Mouse (Mus musculus): ENCODE results near the gene Gmpr. TPM values are rescaled to one million over a fixed set of nuclear protein-coding genes. Genes with fewer than 3 reads are reported as not detected.

Gene Gmpr
- polyA plus RNA-seq, 1 experiment from 2014 or later = 75.5 TPM

DNA sequence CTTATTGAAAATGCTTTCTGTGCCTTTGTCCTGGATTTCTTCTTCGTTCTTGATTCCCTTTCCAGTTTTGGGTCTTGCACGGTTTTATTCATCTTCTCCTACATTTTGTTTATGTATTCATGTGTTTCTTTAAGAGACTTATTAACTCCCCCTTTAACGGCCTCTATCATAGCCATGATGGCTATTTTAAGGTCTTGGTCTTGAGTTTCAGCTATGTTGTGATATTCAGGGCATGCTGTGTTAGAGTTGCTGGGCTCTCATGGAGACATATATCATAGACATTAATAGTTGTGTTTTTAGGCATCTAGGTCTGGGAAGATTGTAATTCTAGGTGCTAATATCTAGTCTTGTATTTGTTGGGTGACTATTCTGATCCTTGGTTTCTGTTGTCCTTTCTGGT, 8.6 kb upstream of the Gmpr start:
- Histone ChIP-seq H3K9me3 (ENCODE audit: low read length) (no peaks in the 10 kb centered on the region), H3K4me3 (ENCODE audit: low read depth, low read length) (no peak overlapping the region), H3K36me3 (replicated peaks; ENCODE audit: insufficient read depth, low read length) (no peaks in the 10 kb centered on the region), H3K4me2 (ENCODE audit: low read depth, low read length) (no peak overlapping the region), H3K27ac (ENCODE audit: low read depth) (no peak overlapping the region), H3K4me1 (ENCODE audit: insufficient read depth) (0 out of 2 replicates have a peak, but pooled peaks cover 8% of the 10 kb centered on the region), H3K9ac (replicated peaks) (no peak overlapping the region), H3K27me3 (ENCODE audit: insufficient read depth, low read length) (no peaks in the 10 kb centered on the region)
- ATAC-seq (no peak), DNase-seq (no peak)
- TF ChIP-seq EP300 (IDR thresholded peaks at IDR 0.05; ENCODE audit: low read depth) (no peak), CTCF (IDR thresholded peaks at IDR 0.05; ENCODE audit: low read depth) (no peak)
- 80% methylated on average over 3 of the region's 3 CpGs for WGBS (ENCODE audit: insufficient replicate concordance)

DNA sequence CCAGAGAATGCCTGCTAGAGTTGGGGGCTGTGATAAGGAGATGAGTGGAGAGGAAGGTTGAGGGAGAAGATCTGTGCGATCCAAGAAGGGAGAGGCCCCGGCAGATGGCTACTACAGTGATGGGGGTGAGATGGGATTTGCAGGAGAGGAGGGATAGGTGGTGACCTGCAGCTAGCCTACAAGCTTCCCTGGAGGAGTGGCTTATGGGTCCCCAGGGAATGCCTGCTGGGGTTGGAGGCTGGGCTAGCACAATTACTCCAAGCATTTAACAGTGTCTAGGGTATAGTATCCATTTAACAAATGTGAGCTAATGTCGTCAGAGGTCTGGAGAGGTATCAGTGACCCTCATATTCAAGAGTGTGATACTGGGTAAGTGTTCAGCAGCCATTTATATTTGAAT, 7.9 kb upstream of the Gmpr start:
- no peaks in the 10 kb centered on the region for H3K9me3 ChIP-seq (ENCODE audit: low read length)
- TF ChIP-seq CTCF (IDR thresholded peaks at IDR 0.05; ENCODE audit: low read depth) = no peak
- TF ChIP-seq EP300 (IDR thresholded peaks at IDR 0.05; ENCODE audit: low read depth) = no peak
- no peaks in the 10 kb centered on the region for H3K27me3 ChIP-seq (ENCODE audit: insufficient read depth, low read length)
- H3K27ac ChIP-seq (ENCODE audit: low read depth) = no peak overlapping the region
- no peak overlapping the region for H3K9ac ChIP-seq (replicated peaks)
- ATAC-seq (no peak), DNase-seq (no peak)
- no peak overlapping the region for H3K4me3 ChIP-seq (ENCODE audit: low read depth, low read length)
- H3K4me1 ChIP-seq (ENCODE audit: insufficient read depth) = 0 out of 2 replicates have a peak, but pooled peaks cover 8% of the 10 kb centered on the region
- no peaks in the 10 kb centered on the region for H3K36me3 ChIP-seq (replicated peaks; ENCODE audit: insufficient read depth, low read length)
- WGBS (ENCODE audit: insufficient replicate concordance) = 89% methylated on average over 3 of the region's 3 CpGs
- no peak overlapping the region for H3K4me2 ChIP-seq (ENCODE audit: low read depth, low read length)

DNA sequence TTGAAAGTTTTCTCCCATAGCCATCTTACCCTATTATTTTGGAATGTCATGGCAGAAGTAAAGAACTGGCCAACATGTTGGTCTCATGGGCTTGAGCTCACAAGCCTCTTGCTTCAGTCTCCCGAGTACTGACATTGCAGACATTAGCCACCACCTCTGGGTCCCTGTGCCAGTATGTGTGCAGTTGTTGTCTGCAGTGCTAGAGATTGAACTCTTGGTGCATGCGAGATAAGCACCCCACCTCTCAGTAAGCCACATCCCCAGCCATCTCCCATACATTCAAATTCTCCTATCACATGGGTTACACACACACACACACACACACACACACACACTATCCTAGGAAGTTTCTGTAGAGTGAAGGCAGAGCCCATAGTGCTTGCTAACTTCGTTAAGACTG, 7.3 kb upstream of the Gmpr start:
- H3K9me3 ChIP-seq (ENCODE audit: low read length) = no peaks in the 10 kb centered on the region
- H3K36me3 ChIP-seq (replicated peaks; ENCODE audit: insufficient read depth, low read length) = no peaks in the 10 kb centered on the region
- no peak overlapping the region for H3K27ac ChIP-seq (ENCODE audit: low read depth)
- DNase-seq (no peak), ATAC-seq (peak; percentile 81)
- H3K4me3 ChIP-seq (ENCODE audit: low read depth, low read length) = no peak overlapping the region
- no peak overlapping the region for H3K4me2 ChIP-seq (ENCODE audit: low read depth, low read length)
- 0 out of 2 replicates have a peak, but pooled peaks cover 8% of the 10 kb centered on the region for H3K4me1 ChIP-seq (ENCODE audit: insufficient read depth)
- H3K27me3 ChIP-seq (ENCODE audit: insufficient read depth, low read length) = no peaks in the 10 kb centered on the region
- 61% methylated on average over 3 of the region's 3 CpGs for WGBS (ENCODE audit: insufficient replicate concordance)
- TF ChIP-seq CTCF (IDR thresholded peaks at IDR 0.05; ENCODE audit: low read depth) (no peak), EP300 (IDR thresholded peaks at IDR 0.05; ENCODE audit: low read depth) (peak; percentile 59; the same call in 1 of the 2 replicates)
- H3K9ac ChIP-seq (replicated peaks) = no peak overlapping the region

DNA sequence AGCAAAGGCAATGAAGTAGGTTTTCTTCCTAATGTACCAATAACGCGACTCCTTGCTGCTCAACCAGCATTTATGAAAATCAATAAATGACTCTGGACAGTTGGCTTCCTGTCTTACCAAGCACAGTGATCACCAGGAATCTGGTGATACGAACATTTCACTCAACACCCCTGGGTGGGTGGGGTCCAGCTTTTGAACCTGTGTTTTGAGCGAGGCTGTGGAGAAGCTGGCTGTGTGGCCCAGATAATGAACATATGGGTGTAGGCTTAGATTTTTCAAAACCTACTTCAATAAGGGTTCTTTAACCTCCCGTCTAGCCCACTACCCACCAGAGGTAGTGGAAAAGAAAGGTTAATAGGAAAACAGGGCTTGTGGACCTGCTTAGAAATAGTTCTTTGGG, 4.5 kb upstream of the Gmpr start:
- Histone ChIP-seq H3K27ac (ENCODE audit: low read depth) (0 out of 2 replicates have a peak overlapping the region, but pooled peaks have one; percentile 22), H3K27me3 (ENCODE audit: insufficient read depth, low read length) (0 out of 2 replicates have a peak, but pooled peaks cover 5% of the 10 kb centered on the region), H3K4me3 (ENCODE audit: low read depth, low read length) (no peak overlapping the region), H3K4me2 (ENCODE audit: low read depth, low read length) (peak overlapping the region; percentile 16; the same call in 1 of the 2 replicates), H3K9me3 (ENCODE audit: low read length) (no peaks in the 10 kb centered on the region), H3K4me1 (ENCODE audit: insufficient read depth) (peaks cover 22% of the 10 kb centered on the region), H3K36me3 (replicated peaks; ENCODE audit: insufficient read depth, low read length) (no peaks in the 10 kb centered on the region), H3K9ac (replicated peaks) (no peak overlapping the region)
- DNase-seq (peak; percentile 41), ATAC-seq (peak; percentile 45)
- 66% methylated on average over 5 of the region's 5 CpGs for WGBS (ENCODE audit: insufficient replicate concordance)
- TF ChIP-seq CTCF (IDR thresholded peaks at IDR 0.05; ENCODE audit: low read depth) (no peak), EP300 (IDR thresholded peaks at IDR 0.05; ENCODE audit: low read depth) (peak; percentile 64)

DNA sequence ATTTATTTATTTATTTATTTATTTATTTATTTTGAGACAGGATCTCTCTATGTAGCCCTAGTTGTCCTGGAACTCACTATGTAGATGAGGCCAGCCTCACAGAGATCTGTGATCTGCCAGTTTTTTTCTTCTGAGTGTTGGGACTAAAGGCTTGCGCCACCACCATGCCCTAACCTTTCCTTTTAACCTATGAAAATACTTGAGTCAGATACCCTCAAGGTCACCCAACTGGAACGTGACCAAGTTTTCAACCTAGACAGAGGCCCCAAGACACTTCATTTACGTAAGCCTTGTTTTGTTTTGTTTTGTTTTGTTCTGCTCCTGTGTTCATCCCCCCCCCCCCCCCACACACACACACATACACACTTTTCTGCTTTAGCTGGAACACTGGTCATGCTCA, 1.7 kb upstream of the Gmpr start:
- no peak overlapping the region for H3K4me3 ChIP-seq (ENCODE audit: low read depth, low read length)
- H3K4me1 ChIP-seq (ENCODE audit: insufficient read depth) = peaks cover 26% of the 10 kb centered on the region
- 0 out of 2 replicates have a peak, but pooled peaks cover 7% of the 10 kb centered on the region for H3K27me3 ChIP-seq (ENCODE audit: insufficient read depth, low read length)
- WGBS (ENCODE audit: insufficient replicate concordance) = 86% methylated on average over 3 of the region's 3 CpGs
- no peak overlapping the region for H3K27ac ChIP-seq (ENCODE audit: low read depth)
- ATAC-seq = no peak
- no peak overlapping the region for H3K4me2 ChIP-seq (ENCODE audit: low read depth, low read length)
- H3K9me3 ChIP-seq (ENCODE audit: low read length) = no peaks in the 10 kb centered on the region
- no peak overlapping the region for H3K9ac ChIP-seq (replicated peaks)
- H3K36me3 ChIP-seq (replicated peaks; ENCODE audit: insufficient read depth, low read length) = no peaks in the 10 kb centered on the region
- TF ChIP-seq CTCF (IDR thresholded peaks at IDR 0.05; ENCODE audit: low read depth) (no peak), EP300 (IDR thresholded peaks at IDR 0.05; ENCODE audit: low read depth) (no peak)
- no peak for DNase-seq

DNA sequence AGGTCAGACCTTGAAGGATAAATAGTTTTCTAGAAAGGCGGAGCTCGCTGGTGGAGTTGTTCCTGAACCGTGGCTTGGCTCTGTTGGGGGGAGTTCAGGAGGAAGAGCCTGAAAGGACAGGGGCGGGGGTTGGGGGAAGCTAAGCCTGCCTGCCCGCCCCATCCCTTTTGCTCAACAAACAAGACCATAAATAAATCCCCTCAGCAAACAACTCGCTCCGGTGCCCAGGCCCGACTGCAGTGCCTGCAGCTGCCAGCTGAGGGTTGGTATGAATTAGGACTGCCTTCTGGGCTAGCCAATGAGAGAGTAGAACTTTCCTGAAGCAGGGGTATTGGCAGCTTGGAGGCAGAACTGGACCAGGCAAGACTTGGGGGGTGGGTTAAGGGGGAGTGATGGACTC, 1.3 kb downstream of the Gmpr start:
- TF ChIP-seq EP300 (IDR thresholded peaks at IDR 0.05; ENCODE audit: low read depth) = no peak
- peak; percentile 50 for TF ChIP-seq CTCF (IDR thresholded peaks at IDR 0.05; ENCODE audit: low read depth)
- H3K9me3 ChIP-seq (ENCODE audit: low read length) = no peaks in the 10 kb centered on the region
- DNase-seq = peak; percentile 69
- ATAC-seq = peak; percentile 53
- H3K27me3 ChIP-seq (ENCODE audit: insufficient read depth, low read length) = 0 out of 2 replicates have a peak, but pooled peaks cover 7% of the 10 kb centered on the region
- peak overlapping the region; percentile 87 for H3K9ac ChIP-seq (replicated peaks)
- peak overlapping the region; percentile 85 for H3K27ac ChIP-seq (ENCODE audit: low read depth)
- H3K4me1 ChIP-seq (ENCODE audit: insufficient read depth) = peaks cover 46% of the 10 kb centered on the region
- 2% methylated on average over 8 of the region's 8 CpGs for WGBS (ENCODE audit: insufficient replicate concordance)
- H3K4me2 ChIP-seq (ENCODE audit: low read depth, low read length) = peak overlapping the region; percentile 93
- peak overlapping the region; percentile 85 for H3K4me3 ChIP-seq (ENCODE audit: low read depth, low read length)
- H3K36me3 ChIP-seq (replicated peaks; ENCODE audit: insufficient read depth, low read length) = no peaks in the 10 kb centered on the region
